Mouse (Mus musculus): ENCODE measurements around the gene Vmn1r19. TPM values are rescaled to one million over a fixed set of nuclear protein-coding genes. Genes with fewer than 3 reads are reported as not detected.
"Not testable (repeated sequence)": the region's sequence is repeated elsewhere in the genome, so short reads cannot be mapped to it uniquely, and the experiment has no call there.

Vmn1r19 gene
- not detected in 2 replicates for polyA plus RNA-seq (2014; fragmentation: Nextera tagmentation; extraction: Ambion mirVana)

GRCm38 (mm10) chr6:57403480-57403879 lies at the start of gene Vmn1r19:
TSS of gene Vmn1r19 (plus strand) at chr6:57403780.
- H3K9ac ChIP-seq (ENCODE audit: low read length); H3K4me3 ChIP-seq (ENCODE audit: low read depth, low read length); H3K9me3 ChIP-seq (ENCODE audit: control insufficient read depth, low read length); H3K4me2 ChIP-seq (ENCODE audit: low read depth, low read length, severe bottlenecking); ATAC-seq (replicated peaks; ENCODE audit: low FRiP score); DNase-seq (ENCODE audit: low spot score); H3K36me3 ChIP-seq (ENCODE audit: control insufficient read depth, insufficient read depth, low read length); H3K4me1 ChIP-seq (replicated peaks; ENCODE audit: control insufficient read depth, insufficient read depth, low read length); H3K27ac ChIP-seq (ENCODE audit: low read depth, low read length); H3K27me3 ChIP-seq (ENCODE audit: control insufficient read depth, insufficient read depth, low read length): not testable (repeated sequence)
- 76% methylated on average over 3 of the region's 3 CpGs for WGBS

- DNase-seq (ENCODE audit: low spot score): no peak
- Histone ChIP-seq H3K4me2 (ENCODE audit: low read depth, low read length, severe bottlenecking) (no peak overlapping the region), H3K4me3 (ENCODE audit: low read depth, low read length) (no peak overlapping the region), H3K4me1 (replicated peaks; ENCODE audit: control insufficient read depth, insufficient read depth, low read length) (no peaks in the 10 kb centered on the region), H3K36me3 (ENCODE audit: control insufficient read depth, insufficient read depth, low read length) (no peaks in the 10 kb centered on the region), H3K9ac (ENCODE audit: low read length) (no peak overlapping the region), H3K27ac (ENCODE audit: low read depth, low read length) (no peak overlapping the region), H3K9me3 (ENCODE audit: control insufficient read depth, low read length) (no peaks in the 10 kb centered on the region), H3K27me3 (ENCODE audit: control insufficient read depth, insufficient read depth, low read length) (no peaks in the 10 kb centered on the region)
- 85% methylated on average over 2 of the region's 2 CpGs for WGBS
- ATAC-seq (replicated peaks; ENCODE audit: low FRiP score): no peak
Observed at GRCm38 (mm10) chr6:57356864-57357263, 46.7 kb upstream of the Vmn1r19 start.

GRCm38 (mm10) chr6:57363627-57364026 lies 40.0 kb upstream of the Vmn1r19 start, which contains the start of gene Vmn1r17:
TSS of gene Vmn1r17 (minus strand) at chr6:57363727.
- no peak within 1 kb of the TSS for H3K4me2 ChIP-seq (ENCODE audit: low read depth, low read length, severe bottlenecking)
- H3K9ac ChIP-seq (ENCODE audit: low read length): no peak within 1 kb of the TSS
- 87% methylated on average over 1 of the region's 1 CpGs for WGBS
- DNase-seq (ENCODE audit: low spot score) (no peak), ATAC-seq (replicated peaks; ENCODE audit: low FRiP score) (no peak)
- no peak within 1 kb of the TSS for H3K27ac ChIP-seq (ENCODE audit: low read depth, low read length)
- no peaks in the 10 kb centered on the region for H3K27me3 ChIP-seq (ENCODE audit: control insufficient read depth, insufficient read depth, low read length)
- H3K4me1 ChIP-seq (replicated peaks; ENCODE audit: control insufficient read depth, insufficient read depth, low read length): no peaks in the 10 kb centered on the region
- H3K4me3 ChIP-seq (ENCODE audit: low read depth, low read length): no peak within 1 kb of the TSS
- no peaks in the 10 kb centered on the region for H3K9me3 ChIP-seq (ENCODE audit: control insufficient read depth, low read length)
- no peaks in the 10 kb centered on the region for H3K36me3 ChIP-seq (ENCODE audit: control insufficient read depth, insufficient read depth, low read length)

- ATAC-seq (replicated peaks; ENCODE audit: low FRiP score); H3K4me1 ChIP-seq (replicated peaks; ENCODE audit: control insufficient read depth, insufficient read depth, low read length); DNase-seq (ENCODE audit: low spot score); H3K27me3 ChIP-seq (ENCODE audit: control insufficient read depth, insufficient read depth, low read length); H3K4me2 ChIP-seq (ENCODE audit: low read depth, low read length, severe bottlenecking); H3K36me3 ChIP-seq (ENCODE audit: control insufficient read depth, insufficient read depth, low read length); H3K4me3 ChIP-seq (ENCODE audit: low read depth, low read length); H3K27ac ChIP-seq (ENCODE audit: low read depth, low read length); H3K9ac ChIP-seq (ENCODE audit: low read length); H3K9me3 ChIP-seq (ENCODE audit: control insufficient read depth, low read length): not testable (repeated sequence)
- 93% methylated on average over 1 of the region's 1 CpGs for WGBS
Observed at GRCm38 (mm10) chr6:57365866-57366265, 37.7 kb upstream of the Vmn1r19 start.

GRCm38 (mm10) chr6:57367496-57367895 lies 36.1 kb upstream of the Vmn1r19 start:
- ATAC-seq (replicated peaks; ENCODE audit: low FRiP score): no peak
- no peaks in the 10 kb centered on the region for H3K27me3 ChIP-seq (ENCODE audit: control insufficient read depth, insufficient read depth, low read length)

GRCm38 (mm10) chr6:57395683-57396082 lies 7.9 kb upstream of the Vmn1r19 start, which contains the start of gene Vmn1r18:
TSS of gene Vmn1r18 (minus strand) at chr6:57395783.
- H3K4me2 ChIP-seq (ENCODE audit: low read depth, low read length, severe bottlenecking): no peak within 1 kb of the TSS
- H3K9me3 ChIP-seq (ENCODE audit: control insufficient read depth, low read length): no peaks in the 10 kb centered on the region
- H3K4me1 ChIP-seq (replicated peaks; ENCODE audit: control insufficient read depth, insufficient read depth, low read length): no peaks in the 10 kb centered on the region
- no peaks in the 10 kb centered on the region for H3K27me3 ChIP-seq (ENCODE audit: control insufficient read depth, insufficient read depth, low read length)
- H3K9ac ChIP-seq (ENCODE audit: low read length): no peak within 1 kb of the TSS
- H3K4me3 ChIP-seq (ENCODE audit: low read depth, low read length): no peak within 1 kb of the TSS
- H3K36me3 ChIP-seq (ENCODE audit: control insufficient read depth, insufficient read depth, low read length): no peaks in the 10 kb centered on the region
- no peak for DNase-seq (ENCODE audit: low spot score)
- no peak within 1 kb of the TSS for H3K27ac ChIP-seq (ENCODE audit: low read depth, low read length)
- ATAC-seq (replicated peaks; ENCODE audit: low FRiP score): no peak

More at GRCm38 (mm10) chr6:57367496-57367895, 36.1 kb upstream of the Vmn1r19 start:
- 89% methylated on average over 1 of the region's 1 CpGs for WGBS
- Histone ChIP-seq H3K4me2 (ENCODE audit: low read depth, low read length, severe bottlenecking) (no peak overlapping the region), H3K36me3 (ENCODE audit: control insufficient read depth, insufficient read depth, low read length) (no peaks in the 10 kb centered on the region), H3K27ac (ENCODE audit: low read depth, low read length) (no peak overlapping the region), H3K4me1 (replicated peaks; ENCODE audit: control insufficient read depth, insufficient read depth, low read length) (no peaks in the 10 kb centered on the region), H3K9ac (ENCODE audit: low read length) (no peak overlapping the region), H3K4me3 (ENCODE audit: low read depth, low read length) (no peak overlapping the region), H3K9me3 (ENCODE audit: control insufficient read depth, low read length) (no peaks in the 10 kb centered on the region)
- no peak for DNase-seq (ENCODE audit: low spot score)

- H3K9me3 ChIP-seq (ENCODE audit: control insufficient read depth, low read length): no peaks in the 10 kb centered on the region
- 70% methylated on average over 1 of the region's 1 CpGs for WGBS
- no peak for ATAC-seq (replicated peaks; ENCODE audit: low FRiP score)
- H3K4me1 ChIP-seq (replicated peaks; ENCODE audit: control insufficient read depth, insufficient read depth, low read length): no peaks in the 10 kb centered on the region
- no peaks in the 10 kb centered on the region for H3K36me3 ChIP-seq (ENCODE audit: control insufficient read depth, insufficient read depth, low read length)
- no peak within 1 kb of the TSS for H3K4me3 ChIP-seq (ENCODE audit: low read depth, low read length)
- H3K4me2 ChIP-seq (ENCODE audit: low read depth, low read length, severe bottlenecking): no peak within 1 kb of the TSS
- H3K27me3 ChIP-seq (ENCODE audit: control insufficient read depth, insufficient read depth, low read length): no peaks in the 10 kb centered on the region
- H3K27ac ChIP-seq (ENCODE audit: low read depth, low read length): no peak within 1 kb of the TSS
- DNase-seq (ENCODE audit: low spot score): no peak
- no peak within 1 kb of the TSS for H3K9ac ChIP-seq (ENCODE audit: low read length)
Observed at GRCm38 (mm10) chr6:57428630-57429029, 25.1 kb downstream of the Vmn1r19 start, which contains the start of gene Vmn1r20. TSS of gene Vmn1r20 (plus strand) at chr6:57428930.

- H3K9me3 ChIP-seq (ENCODE audit: control insufficient read depth, low read length): no peaks in the 10 kb centered on the region
- H3K4me1 ChIP-seq (replicated peaks; ENCODE audit: control insufficient read depth, insufficient read depth, low read length): no peaks in the 10 kb centered on the region
- 80% methylated on average over 1 of the region's 1 CpGs for WGBS
- H3K9ac ChIP-seq (ENCODE audit: low read length): no peak overlapping the region
- DNase-seq (ENCODE audit: low spot score) (no peak), ATAC-seq (replicated peaks; ENCODE audit: low FRiP score) (no peak)
- no peak overlapping the region for H3K4me2 ChIP-seq (ENCODE audit: low read depth, low read length, severe bottlenecking)
- H3K4me3 ChIP-seq (ENCODE audit: low read depth, low read length): no peak overlapping the region
- no peaks in the 10 kb centered on the region for H3K27me3 ChIP-seq (ENCODE audit: control insufficient read depth, insufficient read depth, low read length)
- H3K27ac ChIP-seq (ENCODE audit: low read depth, low read length): no peak overlapping the region
- H3K36me3 ChIP-seq (ENCODE audit: control insufficient read depth, insufficient read depth, low read length): no peaks in the 10 kb centered on the region
Observed at GRCm38 (mm10) chr6:57431196-57431595, 27.6 kb downstream of the Vmn1r19 start.
